Mouse (Mus musculus) induced T-regulatory cell, adult 2 months (primary cell): ENCODE measurements around the gene Myh13.

Experiments
- DNase-seq: peaks from one replicate; pipeline ENCODE4 v3.0.0-alpha.2; 2012; ENCODE audit warnings: low read depth

Gene Myh13

GRCm38 (mm10) chr11:67390679-67391384 is 69.4 kb downstream of the Myh13 start:
- DNase-seq: no peak

GRCm38 (mm10) chr11:67392369-67392768 is 70.9 kb downstream of the Myh13 start:
- no peak for DNase-seq

- DNase-seq: no peak
Observed at GRCm38 (mm10) chr11:67400956-67401355, 79.5 kb downstream of the Myh13 start.

GRCm38 (mm10) chr11:67414346-67414940 is 93.0 kb downstream of the Myh13 start:
- DNase-seq: no peak
